Mouse (Mus musculus): ENCODE results near the gene Lsm12. TPM values are rescaled to one million over a fixed set of nuclear protein-coding genes. Genes with fewer than 3 reads are reported as not detected.

Lsm12 gene
- polyA plus RNA-seq, 1 experiment from 2014 or later = 98.4 TPM

DNA sequence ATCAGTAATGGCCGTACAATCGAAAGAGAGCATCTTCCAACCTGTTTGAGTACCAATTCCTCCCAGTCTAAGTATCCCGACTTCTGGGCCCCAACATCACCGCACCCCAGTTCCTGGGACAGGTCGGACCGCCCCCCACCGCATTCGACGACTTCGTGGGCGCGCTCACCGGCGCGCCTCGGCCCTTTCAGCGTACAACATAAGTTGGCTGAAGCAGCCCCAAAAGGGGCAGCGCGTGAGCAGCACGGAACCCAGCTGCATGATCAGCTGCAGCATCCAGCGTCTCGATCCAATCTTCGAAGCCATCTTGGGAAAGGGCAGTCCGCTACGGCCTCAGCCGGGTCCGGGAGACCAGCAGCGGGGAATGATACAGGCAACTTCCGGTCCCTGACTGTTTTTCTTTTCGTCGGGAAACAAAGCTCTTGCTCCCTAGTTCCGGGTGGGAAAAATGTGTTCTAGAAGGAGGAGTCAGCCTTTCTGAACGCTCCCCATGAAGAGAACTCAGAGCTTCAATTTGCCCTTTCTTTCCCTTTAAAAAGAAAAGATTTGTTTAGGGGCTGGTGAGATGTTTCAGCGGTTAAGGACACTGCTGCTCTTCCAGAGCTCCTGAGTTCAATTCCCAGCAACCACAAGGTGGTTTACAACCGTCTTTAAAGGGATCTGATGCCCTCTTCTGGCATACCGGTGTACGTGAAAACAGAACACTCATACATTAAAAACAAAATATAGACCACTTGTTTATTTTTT, 28.9 kb downstream of the Lsm12 start, which contains the start of gene Tmem101:
Gene Tmem101 (minus strand): TSS at position 366 of the 747 bp plus-strand sequence.
- Histone ChIP-seq H3K9ac (ENCODE audit: low read depth, low read length) (peak within 1 kb of the TSS; percentile 81), H3K4me3 (ENCODE audit: low read depth, low read length) (peak within 1 kb of the TSS; percentile 79), H3K4me2 (ENCODE audit: low read depth, low read length) (peak within 1 kb of the TSS; percentile 90), H3K36me3 (ENCODE audit: control insufficient read depth, insufficient read depth, low read length) (peaks cover 21% of the 10 kb centered on the region), H3K27me3 (replicated peaks; ENCODE audit: control insufficient read depth, insufficient read depth, low read length) (no peaks in the 10 kb centered on the region), H3K9me3 (ENCODE audit: control insufficient read depth, low read length) (no peaks in the 10 kb centered on the region), H3K27ac (replicated peaks; ENCODE audit: low read depth, low read length) (peak within 1 kb of the TSS; percentile 86), H3K4me1 (ENCODE audit: control insufficient read depth, insufficient read depth, low read length) (peaks cover 7% of the 10 kb centered on the region; the same call in 1 of the 2 replicates)
- WGBS = under 1% methylated on average over 37 of the region's 37 CpGs
- ATAC-seq (ENCODE audit: low read depth) (peak; percentile 88), DNase-seq (ENCODE audit: low spot score) (peak; percentile 96)

DNA sequence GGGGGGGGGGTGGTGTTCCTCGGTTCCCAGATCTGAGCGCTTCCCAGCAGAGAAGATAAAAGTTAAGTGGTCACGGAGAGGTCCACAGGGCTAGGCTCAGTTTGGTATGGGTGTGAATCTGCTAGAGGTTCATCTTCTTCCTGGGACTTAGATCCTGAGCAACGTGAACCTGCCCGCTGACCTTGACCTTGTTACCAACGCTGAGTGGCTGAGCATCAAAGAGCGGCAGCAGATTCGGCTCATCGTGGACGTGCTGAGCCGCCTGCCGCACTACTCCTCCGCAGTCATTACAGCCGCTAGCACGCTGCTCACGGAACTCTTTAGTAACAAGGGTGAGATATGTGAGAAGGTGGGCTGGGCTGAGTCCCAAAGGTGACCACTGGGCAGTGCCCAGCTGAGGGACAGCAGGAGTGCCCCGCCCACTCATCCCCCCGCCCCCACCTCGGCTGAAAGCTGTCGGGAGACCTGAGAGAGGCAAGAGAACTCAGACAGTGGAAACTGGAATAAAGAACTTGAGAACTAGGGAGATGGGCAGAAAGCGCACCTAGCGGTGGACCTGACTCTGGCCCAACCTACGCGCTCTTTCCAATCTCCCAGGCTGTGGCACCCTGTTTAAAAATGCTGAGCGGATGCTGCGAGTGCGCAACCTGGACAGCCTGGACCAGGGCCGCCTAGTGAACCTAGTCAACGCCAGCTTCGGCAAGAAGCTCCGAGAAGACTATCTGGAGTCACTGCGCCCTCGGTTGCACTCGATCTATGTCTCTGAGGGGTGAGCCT, 37.7 kb downstream of the Lsm12 start:
- H3K27me3 ChIP-seq (replicated peaks; ENCODE audit: control insufficient read depth, insufficient read depth, low read length) = peaks cover 55% of the 10 kb centered on the region

DNA sequence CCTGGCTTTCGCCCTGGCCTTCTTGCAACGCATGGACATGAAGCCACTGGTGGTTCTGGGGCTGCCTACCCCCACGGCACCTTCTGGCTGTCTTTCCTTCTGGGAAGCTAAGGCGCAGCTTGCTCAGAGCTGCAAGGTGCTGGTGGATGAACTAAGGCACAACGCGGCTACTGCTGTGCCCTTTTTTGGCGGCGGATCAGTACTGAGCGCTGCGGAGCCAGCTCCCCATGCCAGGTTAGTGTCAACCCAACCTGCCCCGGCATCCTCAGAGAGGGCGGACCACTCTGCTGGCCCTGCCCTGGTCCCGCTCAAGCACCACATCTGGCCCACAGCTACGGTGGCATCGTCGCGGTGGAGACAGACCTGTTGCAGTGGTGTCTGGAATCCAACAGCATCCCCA, 38.6 kb downstream of the Lsm12 start:
- Histone ChIP-seq H3K9me3 (ENCODE audit: control insufficient read depth, low read length) (no peaks in the 10 kb centered on the region), H3K4me3 (ENCODE audit: low read depth, low read length) (peak overlapping the region; percentile 1; the same call in 1 of the 2 replicates), H3K27ac (replicated peaks; ENCODE audit: low read depth, low read length) (no peak overlapping the region), H3K27me3 (replicated peaks; ENCODE audit: control insufficient read depth, insufficient read depth, low read length) (peaks cover 55% of the 10 kb centered on the region), H3K4me1 (ENCODE audit: control insufficient read depth, insufficient read depth, low read length) (no peaks in the 10 kb centered on the region), H3K9ac (ENCODE audit: low read depth, low read length) (no peak overlapping the region), H3K4me2 (ENCODE audit: low read depth, low read length) (no peak overlapping the region), H3K36me3 (ENCODE audit: control insufficient read depth, insufficient read depth, low read length) (no peaks in the 10 kb centered on the region)
- no peak; the same call in 1 of the 2 replicates for ATAC-seq (ENCODE audit: low read depth)
- 18% methylated on average over 14 of the region's 17 CpGs for whole genome bisulfite sequencing
- DNase-seq (ENCODE audit: low spot score) = no peak

More for the DNA sequence above, 37.7 kb downstream of the Lsm12 start:
- Histone ChIP-seq H3K27ac (replicated peaks; ENCODE audit: low read depth, low read length) (no peak overlapping the region), H3K4me2 (ENCODE audit: low read depth, low read length) (peak overlapping the region; percentile 29), H3K4me3 (ENCODE audit: low read depth, low read length) (peak overlapping the region; percentile 13; the same call in 1 of the 2 replicates), H3K9ac (ENCODE audit: low read depth, low read length) (no peak overlapping the region), H3K36me3 (ENCODE audit: control insufficient read depth, insufficient read depth, low read length) (peaks cover 3% of the 10 kb centered on the region), H3K9me3 (ENCODE audit: control insufficient read depth, low read length) (no peaks in the 10 kb centered on the region), H3K4me1 (ENCODE audit: control insufficient read depth, insufficient read depth, low read length) (no peaks in the 10 kb centered on the region)
- no peak for DNase-seq (ENCODE audit: low spot score)
- no peak for ATAC-seq (ENCODE audit: low read depth)
- WGBS = 11% methylated on average over 31 of the region's 34 CpGs

GRCm38 (mm10) chr11:102146005-102146404, 39.1 kb downstream of the Lsm12 start:
- Histone ChIP-seq H3K27ac (replicated peaks; ENCODE audit: low read depth, low read length) (no peak overlapping the region), H3K4me1 (ENCODE audit: control insufficient read depth, insufficient read depth, low read length) (no peaks in the 10 kb centered on the region), H3K4me3 (ENCODE audit: low read depth, low read length) (peak overlapping the region; percentile 33), H3K9me3 (ENCODE audit: control insufficient read depth, low read length) (no peaks in the 10 kb centered on the region), H3K9ac (ENCODE audit: low read depth, low read length) (no peak overlapping the region), H3K36me3 (ENCODE audit: control insufficient read depth, insufficient read depth, low read length) (no peaks in the 10 kb centered on the region), H3K27me3 (replicated peaks; ENCODE audit: control insufficient read depth, insufficient read depth, low read length) (peaks cover 55% of the 10 kb centered on the region), H3K4me2 (ENCODE audit: low read depth, low read length) (peak overlapping the region; percentile 45)
- WGBS = 4% methylated on average over 16 of the region's 16 CpGs
- no peak for ATAC-seq (ENCODE audit: low read depth)
- DNase-seq (ENCODE audit: low spot score) = no peak

- ATAC-seq (ENCODE audit: low read depth) (0 out of 2 replicates have a peak, but pooled peaks have one; percentile 20), DNase-seq (ENCODE audit: low spot score) (no peak)
- no peaks in the 10 kb centered on the region for H3K9me3 ChIP-seq (ENCODE audit: control insufficient read depth, low read length)
- H3K27me3 ChIP-seq (replicated peaks; ENCODE audit: control insufficient read depth, insufficient read depth, low read length) = peaks cover 55% of the 10 kb centered on the region
- H3K36me3 ChIP-seq (ENCODE audit: control insufficient read depth, insufficient read depth, low read length) = no peaks in the 10 kb centered on the region
- no peak within 1 kb of the TSS; the same call in 1 of the 2 replicates for H3K9ac ChIP-seq (ENCODE audit: low read depth, low read length)
- H3K4me1 ChIP-seq (ENCODE audit: control insufficient read depth, insufficient read depth, low read length) = no peaks in the 10 kb centered on the region
- H3K27ac ChIP-seq (replicated peaks; ENCODE audit: low read depth, low read length) = no peak within 1 kb of the TSS
- WGBS = 3% methylated on average over 14 of the region's 50 CpGs
- peak within 1 kb of the TSS; percentile 33 for H3K4me3 ChIP-seq (ENCODE audit: low read depth, low read length)
- peak within 1 kb of the TSS; percentile 45 for H3K4me2 ChIP-seq (ENCODE audit: low read depth, low read length)
Observed at GRCm38 (mm10) chr11:102145471-102146001, 39.6 kb downstream of the Lsm12 start, which contains the start of gene Nags. Nags (plus strand) TSS chr11:102145513.

DNA sequence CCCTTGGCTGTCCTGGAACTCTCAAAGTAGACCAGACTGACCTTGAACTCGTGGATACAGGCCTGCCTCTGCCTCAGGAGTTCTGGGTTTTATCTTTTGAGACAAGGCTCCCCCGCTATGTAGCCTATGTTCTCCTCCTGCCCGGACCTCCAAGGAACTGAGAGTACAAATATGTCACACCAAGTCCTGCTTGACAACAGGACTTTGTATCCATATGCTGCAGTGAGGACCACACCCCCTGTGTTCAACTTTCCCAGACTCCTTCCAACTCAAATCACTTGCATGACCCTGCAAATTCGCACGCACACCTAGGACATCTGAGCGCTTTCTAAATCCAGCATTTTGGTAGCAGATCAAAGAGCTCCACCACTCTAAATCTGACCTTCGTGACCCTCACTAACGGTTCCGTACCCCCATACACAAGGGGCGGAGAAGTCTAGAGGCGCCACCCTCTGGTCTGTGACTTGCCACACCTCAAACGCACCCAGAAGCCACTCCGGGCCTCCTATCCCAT, 40.1 kb downstream of the Lsm12 start:
- no peak for ATAC-seq (ENCODE audit: low read depth)
- Histone ChIP-seq H3K4me3 (ENCODE audit: low read depth, low read length) (peak overlapping the region; percentile 33), H3K4me1 (ENCODE audit: control insufficient read depth, insufficient read depth, low read length) (no peaks in the 10 kb centered on the region), H3K4me2 (ENCODE audit: low read depth, low read length) (peak overlapping the region; percentile 45), H3K27me3 (replicated peaks; ENCODE audit: control insufficient read depth, insufficient read depth, low read length) (peaks cover 55% of the 10 kb centered on the region), H3K9ac (ENCODE audit: low read depth, low read length) (no peak overlapping the region; the same call in 1 of the 2 replicates), H3K9me3 (ENCODE audit: control insufficient read depth, low read length) (no peaks in the 10 kb centered on the region), H3K36me3 (ENCODE audit: control insufficient read depth, insufficient read depth, low read length) (no peaks in the 10 kb centered on the region), H3K27ac (replicated peaks; ENCODE audit: low read depth, low read length) (no peak overlapping the region)
- WGBS = 27% methylated on average over 13 of the region's 13 CpGs
- DNase-seq (ENCODE audit: low spot score) = no peak

GRCm38 (mm10) chr11:102142355-102142754, 42.7 kb downstream of the Lsm12 start:
- peaks cover 38% of the 10 kb centered on the region for H3K27me3 ChIP-seq (replicated peaks; ENCODE audit: control insufficient read depth, insufficient read depth, low read length)
- H3K27ac ChIP-seq (replicated peaks; ENCODE audit: low read depth, low read length) = no peak overlapping the region
- DNase-seq (ENCODE audit: low spot score) (no peak), ATAC-seq (ENCODE audit: low read depth) (no peak)
- 66% methylated on average over 7 of the region's 7 CpGs for WGBS
- H3K9me3 ChIP-seq (ENCODE audit: control insufficient read depth, low read length) = no peaks in the 10 kb centered on the region
- no peaks in the 10 kb centered on the region for H3K4me1 ChIP-seq (ENCODE audit: control insufficient read depth, insufficient read depth, low read length)
- no peaks in the 10 kb centered on the region for H3K36me3 ChIP-seq (ENCODE audit: control insufficient read depth, insufficient read depth, low read length)
- H3K4me2 ChIP-seq (ENCODE audit: low read depth, low read length) = no peak overlapping the region
- H3K9ac ChIP-seq (ENCODE audit: low read depth, low read length) = no peak overlapping the region
- H3K4me3 ChIP-seq (ENCODE audit: low read depth, low read length) = no peak overlapping the region

- H3K4me1 ChIP-seq (ENCODE audit: control insufficient read depth, insufficient read depth, low read length) = no peaks in the 10 kb centered on the region
- H3K36me3 ChIP-seq (ENCODE audit: control insufficient read depth, insufficient read depth, low read length) = no peaks in the 10 kb centered on the region
- ATAC-seq (ENCODE audit: low read depth) (no peak), DNase-seq (ENCODE audit: low spot score) (peak; percentile 31)
- no peak overlapping the region for H3K27ac ChIP-seq (replicated peaks; ENCODE audit: low read depth, low read length)
- H3K27me3 ChIP-seq (replicated peaks; ENCODE audit: control insufficient read depth, insufficient read depth, low read length) = peaks cover 19% of the 10 kb centered on the region
- WGBS = 5% methylated on average over 5 of the region's 5 CpGs
- no peak overlapping the region for H3K4me3 ChIP-seq (ENCODE audit: low read depth, low read length)
- no peak overlapping the region for H3K4me2 ChIP-seq (ENCODE audit: low read depth, low read length)
- H3K9me3 ChIP-seq (ENCODE audit: control insufficient read depth, low read length) = no peaks in the 10 kb centered on the region
- no peak overlapping the region for H3K9ac ChIP-seq (ENCODE audit: low read depth, low read length)
Observed at GRCm38 (mm10) chr11:102140508-102140907, 44.6 kb downstream of the Lsm12 start.

All from embryonic facial prominence, embryonic 14.5 days (tissue).